Mouse (Mus musculus): ENCODE data around the gene Anapc11. TPM values are rescaled to one million over a fixed set of nuclear protein-coding genes. Genes with fewer than 3 reads are reported as not detected.

The Anapc11 gene
- total and polyA plus RNA-seq, 3 experiments = 57.0 to 145 (median 108) TPM

DNA sequence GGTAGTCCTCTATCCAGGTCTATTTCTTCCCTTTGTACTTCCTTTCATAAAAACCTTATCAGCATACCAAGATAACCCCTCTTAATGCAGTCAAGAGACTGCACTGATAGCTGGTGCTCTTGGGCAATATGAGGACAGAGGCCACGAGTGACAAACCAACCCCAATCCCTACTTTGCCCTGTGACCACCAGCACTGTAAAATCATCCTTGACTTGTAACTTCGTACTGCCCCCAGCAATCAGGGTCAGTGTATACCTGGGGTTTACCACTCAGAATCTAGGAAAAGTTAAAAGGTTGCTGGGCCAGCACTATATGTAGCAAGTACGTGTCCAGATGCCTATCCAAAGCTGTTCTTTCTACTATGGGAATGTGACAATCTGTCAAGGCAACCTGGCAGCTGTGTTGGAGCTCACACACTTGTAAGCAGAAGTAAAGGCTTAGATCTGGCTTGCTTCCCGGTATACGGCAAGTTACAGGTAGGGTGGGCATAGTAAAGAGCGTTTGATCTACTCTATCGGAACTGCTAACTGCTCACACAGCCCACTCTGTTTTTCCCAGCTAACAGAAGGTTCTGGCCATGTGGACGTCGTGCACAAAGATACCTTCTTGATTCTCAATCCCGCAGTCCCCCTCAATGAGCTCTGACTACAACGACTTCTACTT is 26.3 kb upstream of the Anapc11 start:
- TF ChIP-seq SIN3A (IDR thresholded peaks at IDR 0.05; ENCODE audit: low read length) = peak; percentile 28; the same call in 1 of the 2 replicates
- TF ChIP-seq NRF1 (IDR thresholded peaks at IDR 0.05; ENCODE audit: low read depth, low read length) = no peak
- TF ChIP-seq UBTF (IDR thresholded peaks at IDR 0.05; ENCODE audit: low read depth, low read length) = 0 out of 2 replicates have a peak, but pooled peaks have one; percentile 13
- no peak for TF ChIP-seq ZC3H11A (IDR thresholded peaks at IDR 0.05; ENCODE audit: low read depth, low read length)
- TF ChIP-seq GABPA (IDR thresholded peaks at IDR 0.05; ENCODE audit: insufficient replicate concordance, low read depth, low read length) = no peak
- DNase-seq (ENCODE audit: extremely low read depth) = no peak
- H3K36me3 ChIP-seq (replicated peaks in 1 of 2; ENCODE audit: control insufficient read depth in 1 of 2, insufficient read depth in 1 of 2, low read length in 1 of 2) = peaks cover 36 to 48% of the 10 kb centered on the region in 2 experiments
- H3K4me1 ChIP-seq (ENCODE audit: control insufficient read depth in 1 of 2, insufficient read depth in 2 of 2) = peaks cover 4 to 46% of the 10 kb centered on the region in 2 experiments
- peak overlapping the region; percentile 81 to 93 (median 91) for H3K4me3 ChIP-seq (replicated peaks in 1 of 3; ENCODE audit: low read depth in 2 of 3, low read length in 2 of 3, poor library complexity in 1 of 3)
- no peaks in the 10 kb centered on the region for H3K9me3 ChIP-seq (replicated peaks; ENCODE audit: low read length)
- dilution Hi-C loops (cut with MboI; ENCODE audit: extremely low pct_ligation_motif_present, extremely low pct_unique_long_range_greater_than_20kb, low sequenced_read_pairs) = no loop called here
- peak overlapping the region; percentile 79 for H3K4me2 ChIP-seq (ENCODE audit: insufficient read depth, low read depth, poor library complexity, severe bottlenecking)
- no peaks in the 10 kb centered on the region for H3K27me3 ChIP-seq (replicated peaks)
- H3K79me2 ChIP-seq (replicated peaks; ENCODE audit: control insufficient read depth, extremely low read depth, insufficient read depth, poor library complexity, severe bottlenecking) = peaks cover 46% of the 10 kb centered on the region
- H3K9ac ChIP-seq (ENCODE audit: insufficient read depth, low read depth) = peak overlapping the region; percentile 78
- in situ Hi-C loops (cut with MboI; ENCODE audit: low pct_ligation_motif_present, low pct_unique_long_range_greater_than_20kb, low sequenced_read_pairs) = no loop called here
- H3K27ac ChIP-seq (ENCODE audit: insufficient read depth, low read depth) = peak overlapping the region; percentile 55

DNA sequence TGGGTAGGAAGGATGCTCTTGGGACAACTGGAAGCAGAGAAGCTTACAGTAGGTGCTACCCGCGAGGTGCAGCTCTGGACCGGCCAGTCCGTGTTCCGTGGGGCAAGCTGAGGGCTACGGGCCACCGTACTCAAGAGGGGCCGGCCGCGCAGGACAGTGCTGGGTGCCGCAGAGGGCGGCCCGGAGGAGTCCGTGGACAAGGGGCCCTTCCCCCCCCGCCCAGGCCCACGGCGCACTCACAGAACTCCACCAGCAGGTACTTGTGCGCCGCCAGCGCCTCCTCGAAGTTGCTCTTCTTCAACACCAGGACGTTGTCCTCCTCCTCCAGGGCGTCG is 25.8 kb upstream of the Anapc11 start:
- H3K9me3 ChIP-seq (replicated peaks; ENCODE audit: low read length) = no peaks in the 10 kb centered on the region
- in situ Hi-C loops (cut with MboI; ENCODE audit: low pct_ligation_motif_present, low pct_unique_long_range_greater_than_20kb, low sequenced_read_pairs) = no loop called here
- peak overlapping the region; percentile 78 for H3K9ac ChIP-seq (ENCODE audit: insufficient read depth, low read depth)
- no peak for TF ChIP-seq MEF2A (IDR thresholded peaks at IDR 0.05; ENCODE audit: borderline replicate concordance, low read depth, low read length)
- peaks cover 4 to 50% of the 10 kb centered on the region in 2 experiments for H3K4me1 ChIP-seq (ENCODE audit: control insufficient read depth in 1 of 2, insufficient read depth in 2 of 2)
- dilution Hi-C loops (cut with MboI; ENCODE audit: extremely low pct_ligation_motif_present, extremely low pct_unique_long_range_greater_than_20kb, low sequenced_read_pairs) = no loop called here
- H3K4me2 ChIP-seq (ENCODE audit: insufficient read depth, low read depth, poor library complexity, severe bottlenecking) = peak overlapping the region; percentile 79
- H3K36me3 ChIP-seq (replicated peaks in 1 of 2; ENCODE audit: control insufficient read depth in 1 of 2, insufficient read depth in 1 of 2, low read length in 1 of 2) = peaks cover 36 to 48% of the 10 kb centered on the region in 2 experiments
- H3K4me3 ChIP-seq (replicated peaks in 1 of 3; ENCODE audit: low read depth in 2 of 3, low read length in 2 of 3, poor library complexity in 1 of 3) = peak overlapping the region; percentile 81 to 93 (median 91)
- peaks cover 41% of the 10 kb centered on the region for H3K79me2 ChIP-seq (replicated peaks; ENCODE audit: control insufficient read depth, extremely low read depth, insufficient read depth, poor library complexity, severe bottlenecking)
- H3K27me3 ChIP-seq (replicated peaks) = no peaks in the 10 kb centered on the region
- peak overlapping the region; percentile 55 for H3K27ac ChIP-seq (ENCODE audit: insufficient read depth, low read depth)
- no peak for DNase-seq (ENCODE audit: extremely low read depth)

DNA sequence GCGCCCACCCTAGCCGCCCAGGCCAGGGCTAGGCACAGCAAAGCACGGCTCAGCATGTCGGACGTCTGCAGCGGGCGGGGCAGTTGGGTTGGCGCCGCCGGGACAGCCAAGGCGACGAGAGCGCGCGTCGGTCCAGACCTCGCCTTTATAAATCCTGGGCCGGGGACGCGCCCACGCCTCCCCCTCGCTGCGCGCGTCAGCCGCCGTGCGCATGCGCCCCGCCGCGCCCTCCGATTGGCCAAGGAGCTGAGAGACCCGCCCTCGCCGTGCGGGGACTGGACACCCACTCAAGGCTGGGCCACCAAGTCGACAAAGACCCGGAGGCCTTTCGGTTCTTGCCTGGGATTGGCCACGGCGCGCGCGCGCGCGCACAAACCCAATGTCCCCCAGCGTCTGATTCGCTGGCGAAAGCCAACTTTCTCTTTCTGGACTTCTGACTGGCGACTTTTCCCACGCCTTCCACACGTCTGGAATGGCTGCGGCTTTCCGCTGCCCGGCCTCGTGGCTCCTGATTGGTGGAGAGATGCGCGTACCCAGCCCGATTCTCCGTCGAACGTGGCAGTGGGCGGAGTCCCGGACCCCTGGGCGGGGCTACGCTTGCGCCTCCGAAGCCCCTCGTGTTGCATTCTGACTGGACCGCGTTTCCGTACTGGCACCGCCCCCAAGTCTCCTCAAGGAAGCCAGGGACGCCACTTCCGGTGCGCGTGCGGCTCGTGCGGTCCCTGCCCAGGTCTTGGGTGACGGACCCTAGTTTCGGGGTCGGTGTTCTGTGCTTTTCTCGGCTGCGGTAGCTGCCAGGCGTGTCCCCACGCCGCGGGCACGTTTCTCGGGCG is 25.3 kb upstream of the Anapc11 start, which contains the start of gene P4hb:
Gene P4hb (minus strand): TSS at position 502 of the 833 bp plus-strand sequence.
- Histone ChIP-seq H3K36me3 (replicated peaks in 1 of 2; ENCODE audit: control insufficient read depth in 1 of 2, insufficient read depth in 1 of 2, low read length in 1 of 2) (peaks cover 36 to 48% of the 10 kb centered on the region in 2 experiments), H3K9ac (ENCODE audit: insufficient read depth, low read depth) (peak within 1 kb of the TSS; percentile 98), H3K79me2 (replicated peaks; ENCODE audit: control insufficient read depth, extremely low read depth, insufficient read depth, poor library complexity, severe bottlenecking) (peaks cover 39% of the 10 kb centered on the region), H3K27ac (ENCODE audit: insufficient read depth, low read depth) (peak within 1 kb of the TSS; percentile 92), H3K27me3 (replicated peaks) (no peaks in the 10 kb centered on the region), H3K4me3 (replicated peaks in 1 of 3; ENCODE audit: low read depth in 2 of 3, low read length in 2 of 3, poor library complexity in 1 of 3) (peak within 1 kb of the TSS; percentile 81 to 93 (median 93)), H3K4me1 (ENCODE audit: control insufficient read depth in 1 of 2, insufficient read depth in 2 of 2) (peaks cover 4 to 51% of the 10 kb centered on the region in 2 experiments), H3K9me3 (replicated peaks; ENCODE audit: low read length) (no peaks in the 10 kb centered on the region), H3K4me2 (ENCODE audit: insufficient read depth, low read depth, poor library complexity, severe bottlenecking) (peak within 1 kb of the TSS; percentile 79)
- dilution Hi-C loops (cut with MboI; ENCODE audit: extremely low pct_ligation_motif_present, extremely low pct_unique_long_range_greater_than_20kb, low sequenced_read_pairs) (no loop called here), in situ Hi-C loops (cut with MboI; ENCODE audit: low pct_ligation_motif_present, low pct_unique_long_range_greater_than_20kb, low sequenced_read_pairs) (no loop called here)
- peak; percentile 100 for DNase-seq (ENCODE audit: extremely low read depth)
- no peak; the same call in 1 of the 2 replicates for TF ChIP-seq USF1 (IDR thresholded peaks at IDR 0.05; ENCODE audit: low read depth, low read length)
- TF ChIP-seq MAX (IDR thresholded peaks at IDR 0.05; ENCODE audit: low read length) = peak; percentile 88
- no peak for TF ChIP-seq PAX5 (IDR thresholded peaks at IDR 0.05; ENCODE audit: low read length)
- TF ChIP-seq ZC3H11A (IDR thresholded peaks at IDR 0.05; ENCODE audit: low read depth, low read length) = no peak
- TF ChIP-seq KAT2A (IDR thresholded peaks at IDR 0.05; ENCODE audit: insufficient replicate concordance, low read length) = 0 out of 2 replicates have a peak, but pooled peaks have one; percentile 52
- no peak; the same call in 1 of the 2 replicates for TF ChIP-seq MYC (IDR thresholded peaks at IDR 0.05; ENCODE audit: low read depth, low read length)
- no peak for TF ChIP-seq ZKSCAN1 (IDR thresholded peaks at IDR 0.05; ENCODE audit: borderline replicate concordance, low read depth, low read length)
- peak; percentile 99 for TF ChIP-seq POLR2A (IDR thresholded peaks at IDR 0.05; ENCODE audit: low read depth, low read length)
- TF ChIP-seq EP300 (IDR thresholded peaks at IDR 0.05; ENCODE audit: low read length) = no peak
- TF ChIP-seq CHD1 (IDR thresholded peaks at IDR 0.05; ENCODE audit: low read depth, low read length) = no peak
- TF ChIP-seq UBTF (IDR thresholded peaks at IDR 0.05; ENCODE audit: low read depth, low read length) = no peak
- TF ChIP-seq RAD21 (IDR thresholded peaks at IDR 0.05; ENCODE audit: low read depth, low read length) = no peak
- TF ChIP-seq ETS1 (conservative IDR thresholded peaks at IDR 0.05; ENCODE audit: low read depth, low read length) = peak; percentile 58
- peak; percentile 78; the same call in 1 of the 2 replicates for TF ChIP-seq CHD2 (IDR thresholded peaks at IDR 0.05; ENCODE audit: low read length)
- TF ChIP-seq SMC3 (IDR thresholded peaks at IDR 0.05; ENCODE audit: low read depth, low read length) = no peak
- TF ChIP-seq USF2 (conservative IDR thresholded peaks at IDR 0.05; ENCODE audit: low read depth, low read length) = no peak; the same call in 1 of the 2 replicates
- TF ChIP-seq NRF1 (IDR thresholded peaks at IDR 0.05; ENCODE audit: low read depth, low read length) = peak; percentile 86
- TF ChIP-seq TBP (conservative IDR thresholded peaks at IDR 0.05; ENCODE audit: low read depth, low read length) = peak; percentile 95
- TF ChIP-seq E2F4 (IDR thresholded peaks at IDR 0.05; ENCODE audit: insufficient replicate concordance, low read depth, low read length) = peak; percentile 95

Measured in CH12.LX (cell line).